Mouse (Mus musculus) small intestine, adult 2 months (tissue): ENCODE data around the gene 1700025G04Rik.
A peak's percentile ranks its signal among the peaks of the same experiment; 100 is the strongest.

ENCODE experiments used
- CTCF ChIP-seq: fragments of 200-500 bp; IDR thresholded peaks from 2 replicates; pipeline ENCODE4 v1.5.1; 2012; ENCODE audit warnings: low read depth, mild to moderate bottlenecking, control low read depth, inconsistent platforms, low read length, moderate library complexity, mixed read lengths; ENCODE audit not compliant: insufficient replicate concordance, insufficient read length; ENCODE audit errors: extremely low read depth
- POLR2A ChIP-seq: fragments of 200-500 bp; IDR thresholded peaks from 2 replicates; pipeline ENCODE4 v1.6.1; 2012; ENCODE audit warnings: low read depth, mild to moderate bottlenecking, control low read depth, inconsistent platforms, low read length, moderate library complexity

GRCm38 (mm10) chr1:151820457-151820856, 269.5 kb downstream of the 1700025G04Rik start:
- TF ChIP-seq CTCF (peak; percentile 68; the same call in 1 of the 2 replicates), POLR2A (no peak)
